Mouse (Mus musculus): ENCODE measurements around the gene Gm11096. TPM values are rescaled to one million over a fixed set of nuclear protein-coding genes. Genes with fewer than 3 reads are reported as not detected.

The Gm11096 gene
- polyA plus RNA-seq (2012; rRNA removed) = not detected in 2 replicates

DNA sequence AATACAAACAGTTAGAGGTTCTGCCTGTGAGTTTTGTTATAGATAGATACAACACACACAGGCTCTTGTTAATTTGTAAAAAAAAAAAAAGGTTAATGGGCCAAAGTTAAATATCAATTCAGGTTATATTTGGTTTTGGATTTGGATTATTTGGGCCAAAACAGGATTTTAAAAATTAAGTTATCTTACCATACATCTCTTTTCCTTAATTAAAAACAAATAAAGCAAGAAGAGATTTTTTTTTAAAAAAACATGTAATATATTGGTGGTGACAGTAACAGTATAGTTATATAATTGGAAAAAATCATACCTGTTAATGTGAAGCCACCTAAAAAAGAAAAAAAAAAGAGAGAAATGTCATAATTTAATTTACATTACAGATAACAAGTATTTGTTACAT, at the start of gene Gm11096:
Gm11096 (plus strand) TSS at position 301 of the 400 bp plus-strand sequence.

Data from liver, embryonic 14 days (tissue).